Mouse (Mus musculus) gastrocnemius, postnatal 14 days (tissue): ENCODE measurements at regions not wholly inside any gene's neighbourhood (a gene's known extent, or its start where the extent isn't known, plus 50 kb on each side); places are given as distances from the start of the nearest gene placed in this dataset.

Experiments
- DNase-seq: peaks from one replicate; pipeline ENCODE4 v3.0.0; 2021; ENCODE audit warnings: mixed read lengths
- intact Hi-C: fragments of 180-260 bp; cut with DNase I; formaldehyde crosslinking; loops from one replicate; pipeline ENCODE4 v1.15.1; 2025; ENCODE audit warnings: low total_unique reads

DNA sequence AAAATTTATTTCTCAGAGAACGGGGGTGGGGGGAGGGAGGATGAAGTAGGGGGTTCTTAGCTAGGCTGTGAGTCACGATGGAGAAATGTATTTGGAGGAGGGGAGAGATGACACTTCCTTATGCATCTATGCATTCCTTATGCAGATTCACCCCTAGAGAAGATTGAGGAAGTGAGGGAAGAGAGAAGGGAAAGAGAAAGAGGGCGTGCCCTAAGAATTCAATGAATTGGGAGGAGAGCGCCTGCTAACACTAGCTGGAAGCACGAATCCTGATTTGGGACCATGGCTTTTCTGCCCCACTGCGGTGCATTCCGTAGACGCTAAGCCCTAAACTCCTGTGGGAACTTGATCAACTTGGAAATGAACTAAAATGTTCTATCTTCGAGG lies 56.1 kb downstream of the Foxi3 start:
- intact Hi-C loops, result no loop called here
- DNase-seq, result no peak

DNA sequence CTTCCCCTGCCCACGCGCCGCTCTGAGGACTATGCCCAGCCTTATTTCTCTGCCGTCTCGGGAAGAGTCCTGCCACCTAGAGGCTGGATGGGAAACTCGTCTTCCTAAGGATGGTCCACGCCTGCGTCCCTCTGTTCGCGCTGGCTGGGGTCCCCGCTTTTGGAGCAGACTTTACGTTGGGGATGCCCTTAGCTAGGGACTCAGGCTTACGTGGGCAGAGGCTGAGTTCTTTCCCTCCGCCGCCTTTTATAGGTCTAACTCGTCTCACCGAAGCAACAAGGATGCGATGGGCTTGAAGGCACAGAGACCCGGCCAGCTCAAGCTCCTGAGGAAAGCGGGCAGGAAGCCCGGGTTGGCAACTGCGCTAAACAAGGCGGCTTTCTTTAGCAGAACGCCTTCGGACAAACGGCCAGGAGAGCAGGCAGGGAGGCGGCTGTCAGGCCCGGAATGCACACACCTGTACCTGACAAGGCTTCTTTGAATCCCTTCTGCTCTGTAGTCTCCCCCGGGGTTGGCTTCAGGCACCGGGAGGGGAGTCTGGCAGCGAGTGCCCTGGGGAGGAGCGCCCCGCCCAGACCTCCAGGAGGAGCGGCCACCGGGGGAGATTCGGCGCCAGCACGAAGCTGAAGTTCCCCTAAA lies 56.6 kb downstream of the Foxi3 start:
- DNase-seq, result no peak
- intact Hi-C loops, result no loop called here

DNA sequence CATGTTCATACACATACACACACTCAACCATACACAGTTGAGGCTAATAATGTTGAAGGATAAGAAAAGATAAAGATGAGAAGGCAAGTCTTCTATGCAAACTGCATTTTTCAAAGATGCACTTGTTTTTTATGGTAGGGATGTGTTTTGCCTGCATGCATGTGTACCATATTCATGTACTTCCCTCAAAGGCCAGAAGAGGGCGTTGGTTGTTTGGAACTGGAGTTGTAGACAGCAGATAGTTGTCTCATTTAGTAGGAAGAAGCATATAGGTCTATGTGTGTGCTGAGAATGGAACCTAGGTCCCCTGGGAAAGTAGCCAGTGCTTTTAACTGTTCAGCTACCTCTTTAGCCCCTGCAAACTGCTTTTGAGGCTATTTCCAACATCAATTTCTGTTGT lies 60.1 kb downstream of the Foxi3 start:
- DNase-seq, result no peak
- intact Hi-C loops, result no loop called here

DNA sequence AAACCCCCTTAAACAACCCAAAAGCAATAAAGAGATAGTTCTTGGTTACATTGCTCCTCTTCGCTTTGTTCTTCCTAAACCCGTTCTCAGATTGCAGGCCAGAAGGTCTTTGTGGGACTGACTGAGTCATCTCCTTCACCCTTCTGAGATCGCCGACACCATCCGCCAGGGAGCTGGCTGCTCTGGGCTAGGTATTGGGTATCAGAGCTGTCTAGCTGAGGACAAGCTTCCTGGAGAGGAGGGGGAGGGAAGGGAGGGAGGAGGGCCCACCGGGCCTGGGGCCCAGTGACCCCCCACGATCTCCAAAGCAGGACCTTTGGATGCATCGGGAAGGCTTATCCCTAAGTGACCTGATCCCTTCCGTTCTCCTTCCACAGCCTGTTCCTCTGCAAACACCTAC lies 65.0 kb downstream of the Foxi3 start:
- intact Hi-C loops, result no loop called here
- no peak for DNase-seq

DNA sequence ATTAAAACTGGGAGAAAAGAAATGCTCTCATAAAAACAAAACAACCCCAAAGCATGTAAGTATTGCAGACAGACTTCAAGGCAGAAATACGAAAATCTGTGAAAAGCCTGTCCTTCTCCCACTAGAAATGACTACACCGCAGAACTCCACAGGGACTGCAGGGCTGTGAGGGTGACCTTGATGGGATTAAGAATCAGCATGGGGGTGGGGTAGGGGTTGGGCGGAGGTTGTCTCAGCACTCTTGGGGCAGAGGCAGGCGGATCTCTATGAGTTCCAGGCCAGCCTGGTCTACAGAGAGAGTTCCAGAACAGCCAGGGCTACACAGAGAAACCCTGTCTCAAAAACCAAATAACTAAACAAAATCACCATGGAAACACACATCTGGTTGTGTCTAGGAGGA lies 69.1 kb downstream of the Foxi3 start:
- intact Hi-C loops, result loop anchor here (5.0 kb wide), 1 partner anchor 102 kb away; no protein-coding TSS in a partner anchor

DNA sequence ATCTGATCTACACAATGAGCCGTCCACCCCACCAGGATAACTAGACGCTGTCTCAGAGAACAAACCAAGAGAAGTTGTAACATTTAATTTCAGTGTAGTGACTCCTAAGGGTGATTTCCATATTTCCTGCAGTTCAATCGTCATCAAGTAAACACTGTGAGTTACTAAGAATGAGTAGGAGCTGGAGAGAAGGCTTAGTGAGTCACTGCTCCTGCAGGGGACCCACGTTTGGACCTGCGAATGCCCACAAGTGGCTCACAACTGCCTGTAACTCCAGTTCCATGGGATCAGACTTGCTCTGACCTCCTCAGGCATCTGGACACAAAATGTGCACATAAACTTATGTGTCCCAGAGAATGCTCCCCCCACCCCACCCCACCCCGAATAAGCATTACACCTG lies 73.3 kb downstream of the Foxi3 start:
- intact Hi-C loops, result loop anchor here (5.0 kb wide), 1 partner anchor 98 kb away; no protein-coding TSS in a partner anchor
- no peak for DNase-seq

More for the DNA sequence above, 69.1 kb downstream of the Foxi3 start:
- DNase-seq, result no peak

DNA sequence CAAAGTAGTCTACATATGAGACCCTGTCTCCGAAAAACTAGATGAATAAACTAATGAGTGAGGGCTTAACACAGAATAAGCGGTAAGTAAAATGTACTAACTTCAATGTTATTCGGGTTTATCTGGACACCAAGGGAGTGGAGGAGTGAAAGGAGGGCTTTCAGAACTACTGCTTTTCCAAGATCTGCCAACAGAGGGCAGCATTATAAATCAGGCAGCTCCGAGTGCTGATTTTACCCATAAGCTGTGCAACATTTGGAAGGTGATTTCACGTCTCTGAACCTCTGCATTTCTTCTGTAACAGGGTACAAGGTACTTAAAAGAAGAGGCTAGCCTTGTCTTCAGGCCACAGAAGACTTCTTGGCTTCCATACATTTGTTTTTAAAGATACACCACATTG lies 74.2 kb downstream of the Foxi3 start:
- intact Hi-C loops, result no loop called here
- DNase-seq, result no peak

DNA sequence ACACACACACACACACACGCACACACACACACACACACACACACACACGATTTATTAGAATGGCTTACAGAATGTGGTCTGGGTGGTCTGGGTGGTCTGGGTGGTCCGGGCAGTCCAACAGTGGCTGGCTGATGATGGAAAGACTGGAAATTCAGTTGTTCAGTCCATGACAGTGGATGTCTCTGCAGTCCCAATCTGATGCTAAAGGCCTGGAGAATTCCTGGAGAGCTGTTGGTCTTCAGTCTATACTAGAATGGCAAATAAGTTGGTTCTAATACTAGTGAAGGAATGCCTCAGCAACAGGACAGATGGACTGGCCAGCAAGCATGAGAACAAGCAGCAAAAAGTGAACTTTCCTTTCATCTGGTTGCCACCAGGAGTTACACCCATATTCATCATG lies 87.9 kb downstream of the Foxi3 start:
- no peak for DNase-seq
- intact Hi-C loops, result no loop called here

DNA sequence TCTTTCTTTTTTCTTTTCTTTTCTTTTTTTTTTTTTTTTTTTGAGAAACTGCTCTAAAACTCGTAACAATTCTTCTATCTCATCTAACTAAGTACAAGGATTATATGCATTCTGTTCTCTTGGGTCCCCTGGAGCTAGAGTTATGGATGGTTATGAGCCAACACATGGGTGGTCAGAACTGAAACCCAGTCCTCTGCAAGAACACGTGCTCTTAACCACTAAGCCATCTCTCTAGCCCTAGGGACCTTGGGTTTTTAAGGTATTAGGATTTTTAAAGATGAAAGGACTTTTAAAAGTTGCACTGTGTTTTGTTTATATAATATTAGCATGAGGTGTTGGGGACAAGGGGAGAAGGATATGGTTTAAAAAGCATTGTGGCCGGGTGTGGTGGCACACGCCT lies 88.9 kb downstream of the Foxi3 start:
- intact Hi-C loops, result no loop called here
- no peak for DNase-seq

DNA sequence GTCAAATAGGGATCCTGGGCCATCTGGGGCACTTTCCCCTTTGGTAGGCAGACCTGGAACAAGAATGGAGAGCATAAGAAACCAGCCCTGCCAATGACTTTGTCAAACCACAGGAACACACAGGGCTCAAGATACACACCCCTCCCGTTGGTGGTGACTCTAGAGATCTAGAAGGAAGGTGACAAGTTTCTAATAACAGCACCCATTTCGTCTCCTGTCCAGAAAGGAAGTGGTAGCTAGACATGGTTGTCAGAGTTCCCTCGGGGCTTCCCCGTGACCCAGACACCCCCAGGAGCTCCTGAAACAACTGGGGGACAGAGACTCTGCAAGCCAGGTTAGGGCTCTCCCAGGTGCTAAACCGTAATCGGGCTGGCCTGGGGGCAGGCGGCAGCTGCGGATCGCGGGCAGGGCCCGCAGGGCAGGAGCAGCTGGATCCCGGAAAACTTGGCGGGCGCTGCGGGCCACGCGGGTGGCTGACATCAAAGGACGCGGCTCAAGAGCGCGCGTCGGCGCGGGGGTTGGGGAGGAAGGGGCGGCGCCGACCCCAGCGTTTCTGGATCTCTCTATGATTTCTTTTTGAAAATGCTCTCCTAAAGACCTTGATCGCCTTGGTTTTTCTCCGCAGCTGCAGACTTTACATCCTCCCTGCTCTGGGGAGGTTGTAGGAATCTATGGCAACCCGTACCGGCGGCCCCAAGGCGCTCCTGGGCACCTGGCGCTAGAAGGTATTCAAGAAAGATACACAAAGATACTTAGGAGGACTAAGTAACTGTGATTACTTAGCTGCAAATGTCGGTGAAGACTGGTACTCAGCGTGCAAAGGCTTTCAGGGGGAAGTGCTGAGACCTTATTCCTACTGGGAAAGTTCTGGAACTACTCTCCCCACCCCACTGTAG lies 92.1 kb downstream of the Foxi3 start:
- intact Hi-C loops, result no loop called here
- peak; percentile 14 for DNase-seq

DNA sequence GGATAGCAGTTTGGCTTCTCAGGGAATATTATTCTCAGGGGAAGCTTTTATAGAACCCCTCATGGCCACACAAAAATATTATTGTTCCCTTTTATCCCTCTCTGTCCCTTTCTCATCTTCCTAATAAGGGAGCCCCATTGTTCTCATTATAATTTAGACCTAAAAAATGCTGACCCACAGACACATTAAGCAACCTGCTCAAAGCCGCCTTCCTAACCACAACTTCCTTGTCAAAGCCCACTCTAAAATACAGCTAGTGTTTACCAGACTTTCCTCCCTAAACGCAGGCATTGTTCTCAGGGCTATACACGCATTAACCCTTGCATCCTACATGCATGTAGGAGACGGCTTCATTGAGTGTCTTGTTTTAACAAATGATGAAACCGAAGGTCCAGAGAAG lies 93.9 kb downstream of the Foxi3 start:
- intact Hi-C loops, result no loop called here
- no peak for DNase-seq

DNA sequence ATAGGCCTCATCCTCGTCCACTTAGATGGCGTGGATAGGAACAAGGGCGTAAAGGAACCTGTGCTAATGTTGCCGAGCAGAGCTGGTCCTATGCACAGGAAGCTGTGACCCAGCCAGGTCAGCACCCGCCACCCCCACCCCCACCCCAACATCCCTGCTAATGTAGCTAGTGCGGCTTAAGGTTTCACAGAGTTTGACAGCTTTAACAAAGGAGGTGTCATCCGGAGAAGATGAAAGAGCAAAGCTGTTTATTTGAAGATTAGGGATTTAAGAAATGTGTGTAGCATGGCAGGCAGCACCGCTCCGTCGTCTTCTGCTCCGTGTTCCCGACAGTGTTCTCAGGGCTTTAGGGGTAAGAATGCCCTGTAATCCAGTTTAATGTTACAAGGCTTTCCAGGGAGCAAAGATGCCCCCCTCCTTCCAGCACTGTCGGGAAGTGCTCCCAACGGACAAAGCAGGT lies 93.5 kb downstream of the Thnsl2 start:
- intact Hi-C loops, result no loop called here
- DNase-seq, result no peak

DNA sequence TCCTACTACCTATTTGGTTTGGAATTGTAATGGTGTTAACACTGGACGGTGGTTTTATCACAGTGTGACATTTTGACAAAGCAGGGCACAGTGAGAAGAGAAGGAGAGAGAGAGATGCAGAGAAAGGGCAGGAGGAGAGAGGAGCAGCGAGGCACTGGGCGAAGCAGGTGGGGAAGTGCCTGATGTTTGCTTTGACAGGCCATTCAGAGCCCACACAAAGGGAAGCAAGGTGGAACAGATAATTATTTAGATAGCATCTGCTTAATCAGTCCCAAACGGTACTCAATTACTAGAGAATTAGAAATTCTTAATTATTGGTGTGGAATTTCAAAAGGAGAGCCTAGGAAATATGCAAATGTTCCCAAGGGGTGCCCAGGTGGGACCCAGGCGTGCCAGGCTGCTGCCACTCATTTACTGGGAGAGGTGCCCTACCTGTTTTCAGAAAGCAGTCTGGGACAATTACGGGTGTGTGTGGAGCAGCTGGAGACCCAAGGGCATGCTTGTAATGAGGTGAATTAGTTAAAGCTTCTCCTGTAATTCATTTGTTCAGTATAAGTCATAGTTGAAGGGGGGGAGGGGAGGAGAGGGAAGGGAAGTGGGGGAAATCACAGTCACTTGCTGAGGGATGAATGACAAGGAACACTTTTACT lies 86.9 kb downstream of the Thnsl2 start:
- intact Hi-C loops, result no loop called here
- DNase-seq, result no peak

DNA sequence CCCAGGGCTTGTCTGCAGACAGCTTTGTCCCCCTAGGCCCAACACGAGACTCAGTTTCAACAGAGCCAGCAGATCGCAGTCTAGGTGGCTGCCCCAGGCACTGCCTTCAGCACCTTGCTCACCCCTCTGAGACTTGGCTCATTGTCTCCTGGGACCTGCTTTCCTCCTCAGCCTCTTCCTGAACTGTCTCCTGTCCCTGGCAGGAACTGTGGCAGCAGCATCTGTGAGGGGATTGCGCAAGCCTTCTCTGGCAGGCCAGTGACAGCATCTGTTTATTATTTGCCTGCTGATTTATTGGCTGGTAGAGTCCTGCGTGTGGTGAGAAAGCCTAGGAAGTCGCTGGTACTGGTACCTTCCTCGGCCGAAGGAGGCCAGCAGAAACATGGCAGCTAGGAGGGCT lies 84.1 kb downstream of the Thnsl2 start:
- DNase-seq, result no peak
- intact Hi-C loops, result no loop called here

DNA sequence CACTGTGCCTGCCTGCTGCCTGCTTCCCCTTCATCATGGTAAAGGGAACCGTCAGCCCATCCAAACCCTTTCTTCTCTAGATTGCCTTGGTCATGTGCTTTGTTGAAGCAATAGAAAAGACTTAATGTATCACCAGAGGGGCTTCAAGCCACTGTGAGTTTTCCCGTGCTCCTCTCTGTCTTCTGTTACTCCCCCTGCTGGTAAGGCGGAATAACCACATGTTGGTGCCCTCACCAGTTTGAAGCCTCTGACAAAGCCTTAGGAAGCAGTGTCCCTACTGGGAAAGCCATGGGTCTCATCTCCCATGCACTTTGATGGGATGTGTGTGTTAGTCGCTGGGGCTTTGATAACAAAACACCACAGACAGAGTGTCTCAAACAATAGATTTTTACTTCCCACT lies 81.3 kb downstream of the Thnsl2 start:
- no peak for DNase-seq
- intact Hi-C loops, result no loop called here

DNA sequence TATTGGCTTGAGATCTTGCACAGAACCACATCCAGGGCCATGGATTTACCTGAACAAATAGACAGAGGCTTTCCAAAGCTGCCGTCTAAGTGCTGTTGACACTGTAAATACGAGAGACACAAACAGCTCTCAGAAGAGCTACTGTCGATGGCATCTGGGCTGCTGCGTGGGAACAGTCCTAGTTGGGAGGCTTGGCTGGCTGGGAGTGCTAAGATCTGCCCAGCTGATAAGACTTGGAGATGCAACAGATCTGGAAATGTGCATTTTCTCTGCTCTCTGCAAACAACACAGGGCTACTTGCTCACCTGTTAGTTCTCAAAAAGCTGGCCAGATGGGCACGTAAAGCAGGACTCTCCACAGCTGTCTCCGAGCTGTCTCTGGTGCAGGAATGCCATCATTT lies 78.8 kb downstream of the Thnsl2 start:
- intact Hi-C loops, result no loop called here

DNA sequence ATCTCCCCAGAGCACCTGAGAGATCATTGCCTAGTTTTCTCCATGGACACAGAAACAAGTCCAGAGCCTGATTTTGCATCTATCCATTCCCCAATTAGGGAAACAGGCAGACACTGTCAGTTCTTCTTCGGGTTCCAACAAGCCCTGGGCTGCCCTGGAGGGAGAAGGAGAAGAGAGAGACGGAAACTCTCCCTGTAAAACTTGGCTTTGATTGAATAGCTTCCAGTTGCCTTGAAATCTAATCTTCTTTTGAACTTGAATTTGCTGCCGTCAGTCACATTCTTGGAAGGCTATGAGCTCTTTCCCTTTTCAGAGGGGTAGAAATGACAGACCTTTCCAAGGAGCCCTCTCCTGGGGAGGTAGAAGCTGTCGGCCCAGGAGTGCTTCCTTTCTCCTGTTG lies 75.0 kb downstream of the Thnsl2 start:
- no peak for DNase-seq
- intact Hi-C loops, result no loop called here

More for the DNA sequence above, 78.8 kb downstream of the Thnsl2 start:
- DNase-seq, result no peak

DNA sequence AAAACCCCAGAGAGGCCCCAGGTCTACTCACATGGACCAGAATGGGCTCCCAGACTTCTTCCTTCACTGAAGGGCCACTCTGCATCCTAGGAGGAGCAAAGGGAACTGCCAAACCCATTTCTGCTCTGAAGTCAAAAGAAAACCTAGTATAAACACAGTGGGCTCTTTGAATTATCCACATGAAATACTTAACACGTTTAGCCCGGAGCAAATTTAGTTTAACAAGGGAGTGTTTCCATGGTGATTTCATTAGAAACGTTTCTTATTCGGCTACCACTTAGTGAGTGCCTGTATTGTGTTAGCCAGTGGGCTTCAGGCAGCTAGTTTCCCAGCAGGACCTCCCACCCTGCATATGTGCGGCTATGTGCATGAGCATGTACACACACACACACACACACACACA lies 69.4 kb downstream of the Thnsl2 start:
- intact Hi-C loops, result no loop called here
- no peak for DNase-seq
